ENCODE assay signal across 10 mouse cellular contexts in the genomic region with DNA sequence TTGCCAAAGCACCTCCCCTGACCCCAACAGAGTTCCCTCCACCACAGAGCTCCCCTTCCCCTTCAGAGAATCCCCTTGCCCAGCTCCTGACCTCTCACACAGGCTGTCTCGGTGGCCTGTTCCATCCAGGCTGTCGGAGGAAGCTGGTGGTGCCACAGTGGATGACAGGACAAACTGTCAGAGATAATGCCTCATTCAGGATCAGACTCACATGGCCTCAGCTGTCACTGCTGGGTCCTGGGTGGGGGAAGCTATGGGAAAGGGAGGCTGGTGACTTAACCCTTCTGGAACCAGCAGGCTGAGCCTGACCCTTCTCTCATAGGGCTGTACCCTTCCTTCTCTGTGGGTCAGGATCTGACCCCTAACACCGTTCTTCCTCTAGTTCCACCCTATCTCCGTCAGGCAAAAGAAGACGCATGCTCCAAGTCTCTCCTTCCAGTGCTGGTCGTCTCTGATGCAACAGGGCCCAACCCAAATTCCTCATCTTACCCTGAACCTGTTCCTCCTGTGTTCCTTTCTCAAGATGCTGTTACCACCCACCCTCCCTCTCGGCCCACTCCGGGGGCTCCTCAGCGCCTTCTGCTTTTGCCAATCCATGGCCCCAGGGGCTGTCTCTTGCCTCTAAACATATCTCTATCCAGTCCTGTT. TPM values are rescaled to one million over a fixed set of nuclear protein-coding genes. Genes with fewer than 3 reads are reported as not detected.
DNase-seq lines count a peak whose midpoint lies in the region; ATAC-seq and TF ChIP-seq lines count a peak whose summit lies in the region.
"Had no signal": no experiment of that assay in that cellular context is flagged by ENCODE, and none has a peak within 500 bp of the region (broad histone marks: within the 10 kb centered on the region; RNA-seq: fewer than 3 reads in every experiment).

No protein-coding gene starts in this region.

- TF ChIP-seq POLR2A in ES-Bruce4 (IDR thresholded peaks at IDR 0.05; ENCODE audit: insufficient read depth, low read length) = no peak

- DNase-seq in kidney, postnatal 4 days = no peak
- DNase-seq in R1 (ENCODE audit: low read depth, low spot score) = peak; percentile 66
- DNase-seq in T-cell, adult 2 months (ENCODE audit: low spot score) = no peak
- DNase-seq in urinary bladder, postnatal 36 days (ENCODE audit: low spot score in 2 of 2) = no peak

- peaks cover 12% of the 10 kb centered on the region for H3K4me1 ChIP-seq in kidney, embryonic 16.5 days (ENCODE audit: insufficient read depth, low read length)
- peaks cover 7% of the 10 kb centered on the region for H3K4me1 ChIP-seq in ES-Bruce4 (ENCODE audit: control insufficient read depth, insufficient read depth, low read length)
- H3K4me1 ChIP-seq in limb, embryonic 13.5 days = peaks cover 29% of the 10 kb centered on the region

- no peak for ATAC-seq in kidney, embryonic 16.5 days (ENCODE audit: low FRiP score, low TSS enrichment)
- no peak for ATAC-seq in limb, embryonic 13.5 days (ENCODE audit: low FRiP score, low read depth)
- ATAC-seq in erythroblast, adult 5-6 weeks (replicated peaks; ENCODE audit: low FRiP score, poor library complexity, severe bottlenecking) = no peak

- 59% methylated on average over 9 of the region's 9 CpGs for WGBS in kidney, embryonic 16.5 days
- 64% methylated on average over 9 of the region's 9 CpGs for WGBS in limb, embryonic 13.5 days

- H3K9me3 ChIP-seq in kidney, embryonic 16.5 days (ENCODE audit: low read length) = no peaks in the 10 kb centered on the region
- no peaks in the 10 kb centered on the region for H3K9me3 ChIP-seq in ES-Bruce4 (replicated peaks; ENCODE audit: control insufficient read depth, insufficient read depth, low read length, poor library complexity, severe bottlenecking)
- no peaks in the 10 kb centered on the region for H3K9me3 ChIP-seq in limb, embryonic 13.5 days

- no peak for TF ChIP-seq EP300 in ES-Bruce4 (IDR thresholded peaks at IDR 0.05; ENCODE audit: insufficient read depth, low read depth, low read length)

- no peak for TF ChIP-seq CTCF in ES-Bruce4 (IDR thresholded peaks at IDR 0.05; ENCODE audit: low read depth, low read length)

- peak overlapping the region; percentile 46; the same call in 1 of the 2 replicates for H3K4me3 ChIP-seq in kidney, embryonic 16.5 days (ENCODE audit: low read length)
- H3K4me3 ChIP-seq in ES-Bruce4 (ENCODE audit: low read depth, low read length) = peak overlapping the region; percentile 65
- H3K4me3 ChIP-seq in limb, embryonic 13.5 days = no peak overlapping the region; the same call in 1 of the 2 replicates

- no peaks in the 10 kb centered on the region for H3K36me3 ChIP-seq in kidney, embryonic 16.5 days (ENCODE audit: insufficient read depth, low read length)
- H3K36me3 ChIP-seq in ES-Bruce4 (ENCODE audit: control insufficient read depth, insufficient read depth, low read length, poor library complexity, severe bottlenecking) = no peaks in the 10 kb centered on the region
- H3K36me3 ChIP-seq in limb, embryonic 13.5 days = no peaks in the 10 kb centered on the region

- peak overlapping the region; percentile 60 for H3K4me2 ChIP-seq in kidney, embryonic 16.5 days (replicated peaks; ENCODE audit: low read depth, low read length)
- H3K4me2 ChIP-seq in limb, embryonic 13.5 days (replicated peaks) = peak overlapping the region; percentile 67

- no peaks in the 10 kb centered on the region for H3K27me3 ChIP-seq in kidney, embryonic 16.5 days (ENCODE audit: insufficient read depth, low read length)
- no peaks in the 10 kb centered on the region for H3K27me3 ChIP-seq in ES-Bruce4 (ENCODE audit: control insufficient read depth, insufficient read depth, low read length, poor library complexity, severe bottlenecking)
- peaks cover 18% of the 10 kb centered on the region for H3K27me3 ChIP-seq in limb, embryonic 13.5 days

- H3K27ac ChIP-seq in kidney, embryonic 16.5 days (ENCODE audit: low read length) = peak overlapping the region; percentile 87
- peak overlapping the region; percentile 55 for H3K27ac ChIP-seq in ES-Bruce4 (ENCODE audit: insufficient read depth, low read length)
- H3K27ac ChIP-seq in limb, embryonic 13.5 days = no peak overlapping the region

- no peak overlapping the region for H3K9ac ChIP-seq in kidney, embryonic 16.5 days (replicated peaks; ENCODE audit: low read length)
- H3K9ac ChIP-seq in ES-Bruce4 (ENCODE audit: low read depth, poor library complexity, severe bottlenecking) = peak overlapping the region; percentile 62
- H3K9ac ChIP-seq in limb, embryonic 13.5 days = no peak overlapping the region

RNA-seq across cellular contexts. Expression of gene Tmem125, which starts 1.2 kb away (rescaled TPM):
- polyA plus RNA-seq in kidney, embryonic 16.5 days (2015; fragmentation: Nextera tagmentation; extraction: Ambion mirVana) = 8.0 and 8.9 TPM in 2 replicates
- polyA plus RNA-seq in ES-Bruce4 (2011; ENCODE audit: insufficient read depth, insufficient read length, low read depth, missing spikeins) = 9.7 and 11.9 TPM in 2 replicates
- 1.8 and 2.0 TPM in 2 replicates for polyA plus RNA-seq in limb, embryonic 13.5 days (2015; fragmentation: Nextera tagmentation; extraction: Ambion mirVana)
- not detected in 2 replicates for total RNA-seq in erythroblast, adult 5-6 weeks (2015; ENCODE audit: low replicate concordance)
- total RNA-seq in erythroblast, adult 5-6 weeks (2017; ENCODE audit: low replicate concordance) = not detected in 2 replicates

RNA-seq across cellular contexts. Expression of gene 2610528J11Rik, which starts 15.8 kb away (rescaled TPM):
- polyA plus RNA-seq in kidney, embryonic 16.5 days (2015; fragmentation: Nextera tagmentation; extraction: Ambion mirVana) = 30.1 and 33.1 TPM in 2 replicates
- polyA plus RNA-seq in ES-Bruce4 (2011; ENCODE audit: insufficient read depth, insufficient read length, low read depth, missing spikeins) = 19.5 and 20.0 TPM in 2 replicates
- polyA plus RNA-seq in limb, embryonic 13.5 days (2015; fragmentation: Nextera tagmentation; extraction: Ambion mirVana) = 1.0 and 2.0 TPM in 2 replicates
- total RNA-seq in erythroblast, adult 5-6 weeks (2015; ENCODE audit: low replicate concordance) = not detected in 2 replicates
- not detected in 2 replicates for total RNA-seq in erythroblast, adult 5-6 weeks (2017; ENCODE audit: low replicate concordance)
- total RNA-seq: left cerebral cortex, adult 8-10 months; neutrophil, adult 5-6 weeks had no signal

RNA-seq across cellular contexts. Expression of gene Tie1, which starts 52.8 kb away (rescaled TPM):
- polyA plus RNA-seq in kidney, embryonic 16.5 days (2015; fragmentation: Nextera tagmentation; extraction: Ambion mirVana) = 65.3 and 66.4 TPM in 2 replicates
- 0.19 and 0.26 TPM in 2 replicates for polyA plus RNA-seq in ES-Bruce4 (2011; ENCODE audit: insufficient read depth, insufficient read length, low read depth, missing spikeins)
- 21.5 and 22.8 TPM in 2 replicates for polyA plus RNA-seq in limb, embryonic 13.5 days (2015; fragmentation: Nextera tagmentation; extraction: Ambion mirVana)
- not detected in 2 replicates for total RNA-seq in erythroblast, adult 5-6 weeks (2015; ENCODE audit: low replicate concordance)
- total RNA-seq in erythroblast, adult 5-6 weeks (2017; ENCODE audit: low replicate concordance) = 0.85 TPM in 1 of 2 replicates, not detected in the other
- total RNA-seq: neutrophil, adult 5-6 weeks had no signal

Comparison
In these comparisons a context has a peak if more than half of its experiments do, and no peak if none do; other contexts are left out.
1. RNA of gene Tie1, which starts 52.8 kb away (polyA plus RNA-seq): 65.3 to 66.4 TPM in kidney, embryonic 16.5 days and 21.5 to 22.8 TPM in limb, embryonic 13.5 days; 0.19 to 0.26 TPM in ES-Bruce4; every median in the first group is over 10 times any median in the second.